Mouse (Mus musculus) gastrocnemius, adult 18-20 months (tissue): ENCODE data around the gene Dll4. TPM values are rescaled to one million over a fixed set of nuclear protein-coding genes. Genes with fewer than 3 reads are reported as not detected.

Experiments
- DNase-seq: peaks from one replicate; pipeline ENCODE4 v3.0.0; 2021; ENCODE audit warnings: low spot score
- long read RNA-seq, 2 experiments: library from polyadenylated mRNA; stranded (forward); transcript quantifications; one replicate each; pipeline ENCODE4 v2.0.0; 2021
- total RNA-seq, 2 experiments: library from RNA; stranded (reverse); gene quantifications; 2 replicates each; pipeline ENCODE4 v1.2.3; 2021

Dll4 gene
- 1 to 10 TPM; 3.2 to 4.5 TPM for total RNA-seq
- long read RNA-seq, experiment 1, partial matches to known transcripts, result 0 of 2 reads
- long read RNA-seq, experiment 1, other reads (novel, unspliced or antisense), result 1 of 2 reads
- long read RNA-seq, experiment 2, partial matches to known transcripts, result 1 of 3 reads
- long read RNA-seq, experiment 2, other reads (novel, unspliced or antisense), result 1 of 3 reads

DNA sequence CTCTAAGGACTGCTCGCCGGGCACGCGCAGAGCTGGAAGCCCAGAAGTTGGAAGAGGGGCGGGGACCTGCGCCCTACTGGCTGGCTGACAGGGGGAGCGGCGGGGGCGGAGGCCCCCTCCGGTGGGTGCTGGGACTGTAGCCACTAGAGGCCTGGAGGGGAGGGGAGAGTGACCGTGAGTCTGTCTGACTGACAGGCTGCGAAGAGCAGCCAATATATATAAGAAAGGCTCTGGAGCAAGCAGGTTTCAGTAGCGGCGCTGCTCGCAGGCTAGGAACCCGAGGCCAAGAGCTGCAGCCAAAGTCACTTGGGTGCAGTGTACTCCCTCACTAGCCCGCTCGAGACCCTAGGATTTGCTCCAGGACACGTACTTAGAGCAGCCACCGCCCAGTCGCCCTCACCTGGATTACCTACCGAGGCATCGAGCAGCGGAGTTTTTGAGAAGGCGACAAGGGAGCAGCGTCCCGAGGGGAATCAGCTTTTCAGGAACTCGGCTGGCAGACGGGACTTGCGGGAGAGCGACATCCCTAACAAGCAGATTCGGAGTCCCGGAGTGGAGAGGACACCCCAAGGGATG is at the start of gene Dll4:
Dll4 (plus strand) TSS at position 217 of the 576 bp plus-strand sequence.
- no peak for DNase-seq

DNA sequence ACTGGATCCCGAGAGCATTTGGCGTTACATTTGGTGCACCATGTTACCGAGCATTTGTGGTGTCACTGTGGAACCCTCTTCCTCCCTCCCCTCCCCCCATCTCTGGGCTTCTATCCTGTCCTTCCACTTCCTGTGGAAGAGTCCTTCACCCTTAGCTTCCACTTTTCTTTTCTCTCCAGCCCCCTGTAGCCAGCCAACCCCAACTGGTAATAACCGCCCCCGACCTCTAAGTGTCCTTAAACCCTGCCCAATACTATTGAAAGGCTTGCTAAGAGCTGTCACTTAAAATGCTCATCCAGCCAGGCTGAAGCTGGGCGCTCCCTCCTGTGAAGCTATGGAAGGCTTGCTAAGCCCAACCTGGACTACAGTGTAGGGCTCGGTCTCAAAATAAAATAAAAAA is 48.7 kb upstream of the Dll4 start:
- no peak for DNase-seq

DNA sequence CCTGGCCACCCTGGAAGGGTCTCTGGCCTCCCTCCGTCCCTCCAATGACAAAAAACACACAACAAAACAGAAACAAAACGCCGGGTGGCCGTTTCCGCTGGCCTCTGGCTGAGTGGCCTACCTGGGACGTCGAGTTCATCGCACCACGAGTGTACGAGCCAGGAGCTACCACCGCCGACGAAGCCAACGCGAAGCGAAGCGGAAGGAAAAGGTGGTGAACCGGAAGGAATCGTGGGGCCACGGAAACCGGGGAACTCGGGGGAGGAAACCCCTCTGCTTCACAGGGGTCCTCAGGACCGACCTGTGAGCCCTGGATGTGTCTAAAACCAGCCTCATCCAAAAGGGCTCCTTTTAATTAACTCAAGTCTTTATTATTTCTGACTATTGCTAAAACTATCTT is 47.8 kb upstream of the Dll4 start:
- no peak for DNase-seq

GRCm38 (mm10) chr2:119281899-119282565 is 43.6 kb upstream of the Dll4 start:
- DNase-seq, result no peak

DNA sequence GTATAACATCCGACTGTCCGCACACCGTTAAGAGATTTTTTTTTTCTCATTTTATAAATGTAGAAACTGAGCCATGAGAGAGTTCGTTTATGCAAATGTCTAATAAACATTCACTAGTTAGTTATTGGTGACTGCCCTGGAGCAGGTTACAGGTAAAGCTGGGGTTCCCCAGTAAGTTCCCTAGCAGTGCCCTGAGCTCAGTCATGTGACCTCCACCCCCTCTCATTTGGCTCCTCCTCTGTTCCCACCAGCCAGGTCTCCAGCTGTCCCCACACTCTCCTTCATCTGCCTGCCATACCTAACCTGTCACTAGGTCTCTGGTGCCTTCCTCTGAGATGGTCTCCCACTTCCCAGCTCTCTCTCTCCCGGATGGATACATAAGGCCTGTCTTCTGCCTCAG is 38.2 kb upstream of the Dll4 start:
- no peak for DNase-seq

DNA sequence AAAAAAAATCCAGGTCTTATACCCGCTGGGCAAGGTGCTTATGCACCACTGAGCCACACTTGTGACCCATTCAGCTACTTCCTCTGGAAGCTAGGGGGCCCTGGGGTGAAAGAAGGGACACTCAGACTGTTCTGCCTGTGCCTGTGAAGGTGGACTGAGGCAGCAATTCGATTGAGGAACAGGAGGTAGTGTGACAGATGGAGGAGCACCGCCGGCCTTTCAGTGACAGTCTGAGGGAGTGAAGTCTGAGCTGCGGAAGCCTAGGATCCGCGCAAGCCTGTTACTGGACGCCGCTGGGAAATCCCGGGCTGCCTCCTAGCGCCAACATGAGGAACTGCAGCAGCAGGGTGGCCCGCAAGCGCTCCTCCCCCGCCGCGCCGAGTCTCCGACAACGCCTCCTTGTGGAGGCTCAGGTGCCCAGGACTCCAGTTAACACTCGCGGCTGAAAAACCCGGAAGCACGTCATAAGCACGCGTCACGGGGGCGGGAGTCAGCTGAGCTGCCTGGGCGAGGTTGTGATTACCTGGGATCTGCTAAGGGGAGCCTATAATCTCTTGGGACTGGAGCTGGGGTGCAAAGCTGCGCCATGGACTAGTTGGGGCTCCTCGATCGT is 37.2 kb upstream of the Dll4 start, which contains the start of gene Vps18:
Vps18 (plus strand) TSS at position 471 of the 613 bp plus-strand sequence.
- DNase-seq, result peak; percentile 98

- DNase-seq, result no peak
These were observed 36.6 kb upstream of the Dll4 start for GRCm38 (mm10) chr2:119289014-119289416.

- no peak for DNase-seq
These were observed 33.3 kb upstream of the Dll4 start for GRCm38 (mm10) chr2:119292281-119292680.

GRCm38 (mm10) chr2:119292852-119293251 is 32.7 kb upstream of the Dll4 start:
- DNase-seq, result no peak

DNA sequence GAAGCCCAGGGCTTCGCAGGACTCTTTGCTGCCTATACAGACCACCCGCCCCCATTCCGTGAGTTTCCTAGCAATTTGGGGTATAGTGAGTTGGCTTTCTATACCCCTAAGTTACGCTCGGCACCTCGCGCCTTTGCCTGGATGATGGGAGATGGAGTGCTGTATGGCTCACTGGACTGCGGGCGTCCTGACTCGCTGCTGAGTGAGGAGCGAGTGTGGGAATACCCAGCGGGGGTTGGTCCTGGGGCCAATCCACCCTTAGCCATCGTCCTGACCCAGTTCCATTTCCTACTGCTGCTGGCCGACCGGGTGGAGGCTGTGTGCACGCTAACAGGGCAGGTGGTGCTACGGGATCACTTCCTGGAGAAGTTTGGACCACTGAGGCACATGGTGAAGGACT is 32.3 kb upstream of the Dll4 start:
- no peak for DNase-seq

DNA sequence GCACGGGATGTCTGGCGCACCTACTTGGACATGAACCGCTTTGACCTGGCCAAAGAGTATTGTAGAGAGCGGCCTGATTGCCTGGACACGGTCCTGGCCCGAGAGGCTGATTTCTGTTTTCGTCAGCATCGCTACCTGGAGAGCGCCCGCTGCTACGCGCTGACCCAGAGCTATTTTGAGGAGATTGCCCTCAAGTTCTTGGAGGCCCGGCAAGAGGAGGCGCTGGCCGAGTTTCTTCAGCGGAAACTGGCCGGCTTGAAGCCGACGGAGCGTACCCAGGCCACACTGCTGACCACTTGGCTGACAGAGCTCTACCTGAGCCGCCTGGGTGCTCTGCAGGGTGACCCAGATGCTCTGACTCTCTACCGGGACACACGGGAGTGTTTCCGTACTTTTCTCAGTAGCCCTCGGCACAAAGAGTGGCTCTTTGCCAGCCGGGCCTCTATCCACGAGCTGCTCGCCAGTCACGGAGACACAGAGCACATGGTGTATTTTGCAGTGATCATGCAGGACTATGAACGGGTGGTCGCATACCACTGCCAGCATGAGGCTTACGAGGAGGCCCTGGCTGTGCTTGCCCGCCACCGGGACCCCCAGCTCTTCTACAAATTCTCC is 31.7 kb upstream of the Dll4 start:
- DNase-seq, result no peak

- no peak for DNase-seq
These were observed 31.2 kb upstream of the Dll4 start for GRCm38 (mm10) chr2:119294411-119294810.

DNA sequence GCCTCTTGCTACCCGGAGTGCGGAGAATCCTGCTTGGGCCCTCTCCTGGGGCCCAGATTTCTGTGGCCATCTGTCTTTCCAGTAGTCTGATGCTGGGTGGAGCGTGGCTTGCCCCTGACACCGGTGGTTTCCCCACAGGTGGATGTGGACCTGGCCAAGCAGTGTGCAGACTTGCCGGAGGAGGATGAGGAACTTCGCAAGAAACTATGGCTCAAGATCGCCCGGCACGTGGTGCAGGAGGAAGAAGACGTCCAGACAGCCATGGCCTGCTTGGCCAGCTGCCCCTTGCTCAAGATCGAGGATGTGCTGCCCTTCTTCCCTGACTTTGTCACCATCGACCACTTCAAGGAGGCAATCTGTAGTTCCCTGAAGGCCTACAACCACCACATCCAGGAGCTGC is 28.8 kb upstream of the Dll4 start:
- no peak for DNase-seq

DNA sequence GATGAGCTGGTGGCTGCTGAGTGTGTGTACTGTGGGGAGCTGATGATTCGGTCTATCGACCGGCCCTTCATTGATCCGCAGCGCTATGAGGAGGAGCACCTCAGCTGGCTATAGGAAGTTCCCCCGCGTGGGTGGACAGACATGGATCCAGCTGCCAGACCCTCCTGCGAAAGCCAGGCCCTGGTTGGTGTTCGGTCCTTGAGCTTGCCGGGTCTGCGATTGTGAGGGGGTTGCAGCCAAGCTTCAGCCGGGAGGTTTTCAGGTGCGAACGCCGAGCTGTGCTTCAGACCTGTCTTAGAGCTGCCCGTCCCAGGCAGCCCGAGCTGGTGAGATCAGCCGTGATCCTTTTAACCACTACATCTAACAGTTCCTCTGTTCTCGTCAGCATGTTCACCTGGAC is 28.1 kb upstream of the Dll4 start:
- no peak for DNase-seq

DNA sequence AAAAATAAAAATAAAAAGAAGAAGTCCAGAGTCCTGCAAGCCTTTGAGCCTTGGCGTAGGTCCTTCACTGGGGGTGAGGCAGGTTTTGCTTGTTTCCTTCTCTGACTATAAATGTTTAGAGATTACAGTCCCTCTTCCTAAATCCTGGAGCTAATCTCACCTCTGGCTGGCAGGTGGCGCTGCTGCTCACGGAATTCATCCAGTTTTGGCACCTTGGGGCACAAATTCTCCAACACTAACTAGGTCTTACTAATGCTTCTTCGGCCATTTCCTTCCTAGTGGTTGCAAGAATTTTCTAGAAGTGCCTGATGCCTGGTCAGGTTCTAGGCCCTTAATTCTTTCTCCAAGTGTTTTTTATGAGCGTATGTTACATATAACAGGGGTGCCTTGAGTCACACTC is 27.3 kb upstream of the Dll4 start:
- peak; percentile 63 for DNase-seq

GRCm38 (mm10) chr2:119298839-119299238 is 26.7 kb upstream of the Dll4 start:
- DNase-seq, result no peak

DNA sequence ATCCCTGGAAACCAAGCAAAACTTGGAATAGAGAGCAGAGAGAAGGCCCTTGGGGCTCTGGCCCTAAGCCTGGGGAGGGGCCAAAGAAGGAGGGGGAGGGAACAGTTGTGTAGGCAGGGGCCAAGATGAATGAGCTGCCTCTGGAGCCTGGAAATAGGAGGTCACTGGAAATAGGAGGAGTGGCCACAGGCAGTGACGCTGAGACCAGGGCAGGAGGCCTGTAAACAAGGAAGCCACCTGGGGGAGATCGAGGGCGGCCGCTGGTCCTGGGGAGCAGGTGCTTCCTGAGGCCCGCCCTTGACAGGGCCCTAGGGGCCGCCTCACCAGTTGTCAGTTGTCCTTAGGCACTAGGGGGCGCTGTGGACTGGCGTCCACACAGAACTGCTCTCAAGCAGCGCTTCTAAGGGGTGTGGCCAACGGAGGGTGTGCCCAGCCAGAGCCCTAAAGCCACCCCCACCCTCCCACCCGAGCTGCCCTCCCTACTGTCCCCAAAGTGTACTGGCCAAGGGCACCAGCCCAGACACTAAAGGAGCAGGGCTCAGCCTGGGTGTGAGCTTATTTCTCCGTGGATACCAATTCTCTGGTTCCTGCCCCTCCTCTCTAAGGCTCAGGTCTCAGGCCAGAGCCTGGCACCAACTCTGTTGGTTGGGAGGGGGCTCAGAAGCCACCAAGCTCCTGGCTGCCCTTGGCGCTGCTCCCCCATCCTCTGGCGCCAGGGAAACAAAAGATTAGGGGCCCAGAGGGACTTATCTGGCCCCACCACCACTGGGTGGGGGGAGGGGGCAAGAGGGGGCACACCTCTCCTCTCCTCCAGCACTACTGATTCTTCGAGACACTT is 25.4 kb upstream of the Dll4 start:
- DNase-seq, result peak; percentile 82

GRCm38 (mm10) chr2:119300819-119301493 is 24.6 kb upstream of the Dll4 start:
- no peak for DNase-seq

- DNase-seq, result no peak
These were observed 22.7 kb upstream of the Dll4 start for GRCm38 (mm10) chr2:119302876-119303275.

DNA sequence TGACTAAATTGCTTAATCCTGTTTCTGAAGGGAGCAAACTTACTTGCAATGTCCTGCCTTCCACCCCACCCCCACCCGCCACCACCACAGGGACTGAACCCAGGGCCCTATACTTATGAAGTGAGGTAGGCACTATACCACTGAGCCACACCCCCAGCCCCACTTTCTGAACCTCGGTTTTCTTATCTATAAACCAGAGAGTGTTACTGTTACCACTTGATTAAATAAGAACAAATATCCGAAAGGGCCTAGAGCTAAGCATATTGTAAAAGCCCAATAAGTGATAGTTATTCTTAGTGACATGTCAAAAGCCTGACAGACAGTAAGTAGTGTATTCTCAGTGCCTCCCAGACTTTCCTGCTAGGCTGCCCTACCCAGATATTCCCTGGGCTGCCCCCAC is 21.2 kb upstream of the Dll4 start:
- no peak for DNase-seq

- no peak for DNase-seq
These were observed 20.8 kb upstream of the Dll4 start for GRCm38 (mm10) chr2:119304798-119305208.
